Mouse (Mus musculus) intestine, embryonic 15.5 days (tissue): ENCODE measurements around the gene Hs3st6. TPM values are rescaled to one million over a fixed set of nuclear protein-coding genes. Genes with fewer than 3 reads are reported as not detected.
A peak's percentile ranks its signal among the peaks of the same experiment; 100 is the strongest.

ENCODE experiments used
- ATAC-seq: fragments of 200-750 bp; cut with Nextera tagmentation; 2 replicates; pipeline ENCODE4 v1.8.0; 2017; ENCODE audit warnings: moderate TSS enrichment, moderate library complexity
- H3K27ac ChIP-seq: fragments of 300-500 bp; sonication (generic); 2 replicates; pipeline ENCODE4 v1.5.1; 2015; ENCODE audit warnings: mild to moderate bottlenecking, inconsistent platforms
- H3K27me3 ChIP-seq: fragments of 300-500 bp; sonication (generic); replicated peaks from 2 replicates; pipeline ENCODE4 v1.6.1; 2015; ENCODE audit warnings: inconsistent platforms
- H3K36me3 ChIP-seq: fragments of 300-500 bp; sonication (generic); 2 replicates; pipeline ENCODE4 v1.6.1; 2015; ENCODE audit warnings: inconsistent platforms
- H3K4me1 ChIP-seq: fragments of 300-500 bp; sonication (generic); replicated peaks from 2 replicates; pipeline ENCODE4 v1.6.1; 2015; ENCODE audit warnings: inconsistent platforms
- H3K4me2 ChIP-seq: fragments of 300-500 bp; sonication (generic); replicated peaks from 2 replicates; pipeline ENCODE4 v1.6.1; 2015; ENCODE audit warnings: mild to moderate bottlenecking, inconsistent platforms
- H3K4me3 ChIP-seq: fragments of 300-500 bp; sonication (generic); replicated peaks from 2 replicates; pipeline ENCODE4 v1.5.1; 2015; ENCODE audit warnings: inconsistent platforms
- H3K9ac ChIP-seq: fragments of 300-500 bp; sonication (generic); 2 replicates; pipeline ENCODE4 v1.6.1; 2015; ENCODE audit warnings: inconsistent platforms
- H3K9me3 ChIP-seq: fragments of 300-500 bp; sonication (generic); 2 replicates; pipeline ENCODE4 v1.6.1; 2016; ENCODE audit warnings: inconsistent platforms
- WGBS: fragments of 180-500 bp; shearing (Covaris S2); methylation state at CpG from one replicate; pipeline ENCODE4 v1.1.7; 2015; 5-methylcytosine and 5-hydroxymethylcytosine counted together
- polyA plus RNA-seq: library from polyadenylated mRNA; unstranded; fragments of >200 nt; fragmentation: Nextera tagmentation; extraction: Ambion mirVana; gene quantifications from 2 replicates; pipeline ENCODE4 v1.2.1, GENCODE M21; 2015

The Hs3st6 gene
- polyA plus RNA-seq, 1 experiment from 2014 or later: 0.78 TPM

DNA sequence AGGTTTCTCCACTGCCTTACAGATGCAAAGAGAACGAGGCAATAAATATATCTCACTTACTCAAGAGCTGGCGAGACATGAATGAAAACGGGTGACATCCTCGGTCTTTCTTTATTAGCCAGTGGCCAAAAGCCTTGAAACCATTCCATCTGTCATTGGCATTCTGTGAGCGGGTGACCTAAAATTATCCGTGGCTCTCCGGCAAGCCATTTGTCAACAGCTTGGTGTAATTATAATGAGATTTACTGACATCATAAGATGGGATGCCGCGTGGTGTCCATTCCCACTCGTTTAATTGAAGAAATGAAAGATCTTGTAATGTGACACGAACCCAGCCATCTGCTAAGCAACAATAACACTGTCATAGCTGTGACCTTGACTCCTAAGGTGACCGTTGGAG, 42.0 kb downstream of the Hs3st6 start:
- Histone ChIP-seq H3K4me2 (no peak overlapping the region), H3K36me3 (no peaks in the 10 kb centered on the region), H3K9me3 (no peaks in the 10 kb centered on the region), H3K9ac (no peak overlapping the region), H3K4me1 (no peaks in the 10 kb centered on the region), H3K4me3 (no peak overlapping the region), H3K27me3 (no peaks in the 10 kb centered on the region), H3K27ac (no peak overlapping the region)
- 76% methylated on average over 12 of the region's 12 CpGs for WGBS
- ATAC-seq: no peak

DNA sequence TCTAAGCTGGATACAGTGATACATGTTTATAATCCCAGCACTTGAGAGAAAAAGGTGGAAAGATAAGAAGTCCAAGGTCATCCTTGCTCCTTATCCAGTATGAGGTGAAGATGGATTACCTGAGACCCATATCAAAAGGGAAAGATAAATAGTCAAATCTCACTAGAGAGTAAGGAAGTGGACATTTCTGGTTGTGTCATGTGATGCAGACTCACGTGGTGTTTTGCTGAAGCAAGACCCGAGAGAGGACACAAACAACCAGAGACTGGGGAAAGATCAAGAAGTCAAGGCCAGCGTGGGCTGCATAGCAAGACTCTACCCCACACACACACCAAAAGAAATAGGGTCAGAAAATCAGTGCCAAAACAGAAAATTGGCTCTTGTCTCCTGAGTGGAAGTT, 44.2 kb downstream of the Hs3st6 start:
- Histone ChIP-seq H3K4me1 (no peaks in the 10 kb centered on the region), H3K9me3 (no peaks in the 10 kb centered on the region), H3K36me3 (no peaks in the 10 kb centered on the region), H3K4me2 (no peak overlapping the region), H3K27ac (no peak overlapping the region), H3K27me3 (no peaks in the 10 kb centered on the region), H3K4me3 (no peak overlapping the region), H3K9ac (no peak overlapping the region)
- WGBS: 60% methylated on average over 3 of the region's 3 CpGs
- no peak for ATAC-seq

DNA sequence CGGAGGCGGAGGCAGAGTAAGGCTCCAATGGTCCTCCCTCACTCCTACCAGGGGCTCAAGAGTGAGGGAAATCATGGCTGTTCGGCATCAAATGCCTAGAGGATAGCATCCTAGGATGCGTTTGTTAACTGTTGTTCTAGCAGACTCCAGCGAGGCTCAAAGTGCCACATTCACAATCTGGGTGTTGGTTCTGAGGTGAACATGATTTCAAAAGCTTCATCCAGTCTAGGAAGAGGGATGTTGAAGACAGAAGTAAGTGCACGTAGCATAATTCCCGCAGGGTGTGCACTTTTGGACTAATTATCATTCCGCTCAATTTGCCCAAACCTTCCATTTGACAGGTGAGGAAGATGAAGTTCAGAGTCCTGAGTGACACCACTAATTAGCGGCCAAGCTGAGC, 45.4 kb downstream of the Hs3st6 start:
- Histone ChIP-seq H3K27me3 (no peaks in the 10 kb centered on the region), H3K27ac (no peak overlapping the region), H3K9ac (no peak overlapping the region), H3K4me1 (no peaks in the 10 kb centered on the region), H3K4me3 (no peak overlapping the region), H3K4me2 (no peak overlapping the region), H3K36me3 (no peaks in the 10 kb centered on the region), H3K9me3 (no peaks in the 10 kb centered on the region)
- ATAC-seq: no peak
- 56% methylated on average over 9 of the region's 9 CpGs for WGBS

DNA sequence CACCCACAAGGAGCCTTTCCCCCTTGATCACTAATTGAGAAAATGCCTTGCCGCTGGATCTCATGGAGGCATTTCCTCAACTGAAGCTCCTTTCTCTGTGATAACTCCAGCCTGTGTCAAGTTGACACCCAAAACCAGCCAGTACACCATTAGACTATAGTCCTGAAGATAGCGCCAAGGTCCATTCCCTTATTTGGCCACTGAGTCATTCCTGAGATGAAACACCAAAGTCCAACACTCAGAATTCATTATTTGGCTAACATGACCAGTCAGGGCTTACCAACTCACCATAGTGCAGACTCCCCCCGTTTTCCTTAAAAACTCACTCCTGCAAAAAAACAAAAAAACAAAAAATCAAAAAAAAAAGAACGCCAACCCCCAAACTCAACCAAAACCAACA, 46.7 kb downstream of the Hs3st6 start:
- H3K4me2 ChIP-seq: no peak overlapping the region
- WGBS: 80% methylated on average over 4 of the region's 4 CpGs
- peaks cover 4% of the 10 kb centered on the region for H3K27me3 ChIP-seq
- no peak overlapping the region for H3K4me3 ChIP-seq
- ATAC-seq: no peak
- no peak overlapping the region for H3K9ac ChIP-seq
- H3K4me1 ChIP-seq: peaks cover 1% of the 10 kb centered on the region; the same call in 1 of the 2 replicates
- H3K36me3 ChIP-seq: no peaks in the 10 kb centered on the region
- no peaks in the 10 kb centered on the region for H3K9me3 ChIP-seq
- H3K27ac ChIP-seq: no peak overlapping the region

DNA sequence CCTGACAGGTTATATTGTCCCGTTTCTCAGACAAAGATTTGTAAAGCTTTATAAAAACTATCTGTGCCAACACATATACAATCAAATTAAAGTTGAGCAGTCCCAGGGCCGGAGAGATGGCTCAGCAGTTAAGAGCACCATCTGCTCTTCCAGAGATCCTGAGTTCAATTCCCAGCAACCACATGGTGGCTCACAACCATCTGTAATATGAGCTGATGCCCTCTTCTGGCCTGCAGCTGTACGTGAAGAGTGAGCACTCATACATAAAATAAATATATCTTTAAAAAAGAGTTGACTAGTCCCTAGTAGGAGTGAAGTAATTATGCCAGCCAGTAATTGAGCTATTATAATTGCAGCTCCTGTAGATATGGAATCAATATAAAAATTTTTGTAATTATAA, 47.7 kb downstream of the Hs3st6 start:
- 50% methylated on average over 3 of the region's 3 CpGs for whole genome bisulfite sequencing
- no peak for ATAC-seq

DNA sequence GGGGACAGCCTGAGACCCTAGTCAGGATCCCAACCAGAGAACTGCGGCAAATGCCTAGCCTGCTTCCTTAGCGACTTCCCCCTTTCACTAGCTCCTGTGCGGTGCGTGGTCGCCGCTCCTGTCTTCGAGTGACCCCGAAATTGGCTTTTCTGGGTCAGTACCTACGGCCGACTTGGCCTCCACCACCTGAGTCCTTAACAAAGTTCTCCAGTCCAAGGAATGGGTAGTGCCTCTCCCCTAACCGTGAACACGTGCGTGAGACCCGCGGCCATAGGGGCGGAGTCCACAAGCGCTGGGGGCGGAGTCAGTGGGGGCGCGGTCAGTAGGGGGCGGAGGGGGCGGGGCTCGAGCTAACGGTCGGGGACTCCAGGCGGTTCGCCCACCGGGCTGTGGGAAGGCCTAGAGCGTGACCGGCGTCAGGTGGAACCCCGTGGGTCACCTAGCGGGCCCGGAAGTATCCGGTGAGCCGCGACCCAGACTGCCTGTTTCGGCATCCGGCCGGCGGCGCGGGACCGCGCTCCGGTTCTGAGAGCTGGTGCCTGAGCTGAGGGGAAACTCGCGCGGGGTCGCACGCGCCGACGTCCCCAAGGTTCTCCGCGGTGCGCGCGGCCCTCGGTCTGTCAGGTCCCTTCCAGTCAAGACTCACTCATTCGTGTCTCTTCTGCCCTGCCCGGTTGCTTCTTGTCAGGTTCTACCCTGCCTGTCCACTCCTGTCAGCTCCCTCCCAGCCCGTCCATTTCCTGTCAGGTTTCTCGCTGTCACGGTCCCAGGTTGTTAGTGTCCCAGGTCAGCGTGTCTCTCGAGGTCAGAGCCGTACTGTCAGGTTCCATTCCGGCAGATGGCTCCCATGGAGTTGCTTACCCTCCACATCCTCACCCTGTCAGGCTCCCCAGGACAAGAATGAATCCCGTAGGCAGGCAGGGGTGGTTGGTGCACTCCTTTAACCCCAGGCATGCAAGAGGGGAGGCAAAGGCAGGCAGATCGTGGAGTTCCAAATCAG, 51.5 kb downstream of the Hs3st6 start, which contains the start of gene Meiob:
Gene Meiob (plus strand): TSS at position 338 of the 1,000 bp plus-strand sequence.
- H3K36me3 ChIP-seq: no peaks in the 10 kb centered on the region
- no peak within 1 kb of the TSS for H3K27ac ChIP-seq
- H3K9me3 ChIP-seq: no peaks in the 10 kb centered on the region
- ATAC-seq: peak; percentile 97
- H3K4me3 ChIP-seq: peak within 1 kb of the TSS; percentile 66
- peak within 1 kb of the TSS; percentile 53 for H3K9ac ChIP-seq
- peaks cover 4% of the 10 kb centered on the region; the same call in 1 of the 2 replicates for H3K4me1 ChIP-seq
- WGBS: under 1% methylated on average over 71 of the region's 71 CpGs
- H3K27me3 ChIP-seq: peaks cover 12% of the 10 kb centered on the region
- H3K4me2 ChIP-seq: peak within 1 kb of the TSS; percentile 96

More for the DNA sequence above, 47.7 kb downstream of the Hs3st6 start:
- H3K4me2 ChIP-seq: no peak overlapping the region
- no peak overlapping the region for H3K9ac ChIP-seq
- H3K4me1 ChIP-seq: peaks cover 4% of the 10 kb centered on the region; the same call in 1 of the 2 replicates
- no peaks in the 10 kb centered on the region for H3K36me3 ChIP-seq
- H3K27me3 ChIP-seq: peaks cover 12% of the 10 kb centered on the region
- no peaks in the 10 kb centered on the region for H3K9me3 ChIP-seq
- H3K27ac ChIP-seq: no peak overlapping the region
- no peak overlapping the region for H3K4me3 ChIP-seq

Other genes starting within 250 kb of the Hs3st6 start
- 81.6 and 89.3 TPM in 2 replicates for gene Traf7, start 225.1 kb upstream of the Hs3st6 start, polyA plus RNA-seq
- gene Rab26, start 218.8 kb upstream of the Hs3st6 start, polyA plus RNA-seq: 5.2 and 8.7 TPM in 2 replicates
- gene Pkd1, start 203.2 kb upstream of the Hs3st6 start, polyA plus RNA-seq: 16.9 and 17.4 TPM in 2 replicates
- 41.0 and 45.7 TPM in 2 replicates for gene Tsc2, start 120.4 kb upstream of the Hs3st6 start, polyA plus RNA-seq
- gene Nthl1, start 120.3 kb upstream of the Hs3st6 start, polyA plus RNA-seq: 15.6 and 18.1 TPM in 2 replicates
- gene Slc9a3r2, start 102.7 kb upstream of the Hs3st6 start, polyA plus RNA-seq: 43.9 and 49.2 TPM in 2 replicates
- gene Npw, start 94.5 kb upstream of the Hs3st6 start, polyA plus RNA-seq: 0.30 and 0.56 TPM in 2 replicates
- 20.0 and 20.5 TPM in 2 replicates for gene Zfp598, start 83.3 kb upstream of the Hs3st6 start, polyA plus RNA-seq
- 7.0 and 7.7 TPM in 2 replicates for gene Syngr3, start 63.0 kb upstream of the Hs3st6 start, polyA plus RNA-seq
- gene Gfer, start 56.8 kb upstream of the Hs3st6 start, polyA plus RNA-seq: 41.8 and 45.9 TPM in 2 replicates
- 10.3 and 10.4 TPM in 2 replicates for gene Noxo1, start 56.8 kb upstream of the Hs3st6 start, polyA plus RNA-seq
- gene Tbl3, start 45.3 kb upstream of the Hs3st6 start, polyA plus RNA-seq: 67.3 and 67.5 TPM in 2 replicates
- 0.11 and 0.19 TPM in 2 replicates for gene Rnf151, start 34.9 kb upstream of the Hs3st6 start, polyA plus RNA-seq
- 1,514 and 1,667 TPM in 2 replicates for gene Rps2, start 34.9 kb upstream of the Hs3st6 start, polyA plus RNA-seq
- 303 and 319 TPM in 2 replicates for gene Ndufb10, start 28.5 kb upstream of the Hs3st6 start, polyA plus RNA-seq
- not detected in 2 replicates for gene Rpl3l, start 25.2 kb upstream of the Hs3st6 start, polyA plus RNA-seq
- gene Msrb1, start 16.3 kb upstream of the Hs3st6 start, polyA plus RNA-seq: 32.4 and 33.9 TPM in 2 replicates
- not detected in 2 replicates for gene Meiob, start 51.3 kb downstream of the Hs3st6 start, polyA plus RNA-seq
- 55.1 and 69.8 TPM in 2 replicates for gene Hagh, start 87.2 kb downstream of the Hs3st6 start, polyA plus RNA-seq
- gene Fahd1, start 97.4 kb downstream of the Hs3st6 start, polyA plus RNA-seq: 77.1 and 77.6 TPM in 2 replicates
- 3.4 and 4.4 TPM in 2 replicates for gene Igfals, start 113.0 kb downstream of the Hs3st6 start, polyA plus RNA-seq
- 51.5 and 57.9 TPM in 2 replicates for gene Nubp2, start 133.4 kb downstream of the Hs3st6 start, polyA plus RNA-seq
- 32.0 and 33.4 TPM in 2 replicates for gene Spsb3, start 133.7 kb downstream of the Hs3st6 start, polyA plus RNA-seq
- 27.3 and 27.4 TPM in 2 replicates for gene Eme2, start 142.1 kb downstream of the Hs3st6 start, polyA plus RNA-seq
- gene Mrps34, start 142.1 kb downstream of the Hs3st6 start, polyA plus RNA-seq: 111 and 117 TPM in 2 replicates
- gene Nme3, start 143.5 kb downstream of the Hs3st6 start, polyA plus RNA-seq: 71.7 and 85.4 TPM in 2 replicates
- 22.4 and 23.2 TPM in 2 replicates for gene Mapk8ip3, start 184.0 kb downstream of the Hs3st6 start, polyA plus RNA-seq
- gene Jpt2, start 207.7 kb downstream of the Hs3st6 start, polyA plus RNA-seq: 183 and 187 TPM in 2 replicates